Mouse (Mus musculus) MEL (cell line): ENCODE results near the gene Rsbn1l.

Experiments
- BHLHE40 ChIP-seq: IDR thresholded peaks from 2 replicates; pipeline ENCODE4 v1.6.1; 2012; ENCODE audit warnings: low read depth, mild to moderate bottlenecking, inconsistent platforms, low read length, improper control_type of control experiment, borderline replicate concordance
- CTCF ChIP-seq, 3 experiments: IDR thresholded peaks in 2 of 3; conservative IDR thresholded peaks in 1 of 3; 2 replicates each; pipeline ENCODE4 v1.5.1; 2011 to 2012; ENCODE audit warnings: low read length in 3 of 3, low read depth in 2 of 3, mild to moderate bottlenecking in 2 of 3, improper control_type of control experiment in 1 of 3, inconsistent platforms in 1 of 3, mixed read lengths in 1 of 3, moderate library complexity in 1 of 3; ENCODE audit not compliant: control insufficient read depth in 1 of 3, insufficient read depth in 1 of 3, poor library complexity in 1 of 3, severe bottlenecking in 1 of 3
- EP300 ChIP-seq, 2 experiments: IDR thresholded peaks; 2 replicates each; pipeline ENCODE4 v1.6.1; 2011; ENCODE audit warnings: improper control_type of control experiment in 2 of 2, low read length in 2 of 2, low read depth in 1 of 2, mild to moderate bottlenecking in 1 of 2
- GATA1 ChIP-seq: IDR thresholded peaks from 2 replicates; pipeline ENCODE4 v1.6.1; 2011; ENCODE audit warnings: low read depth, low read length, improper control_type of control experiment
- MXI1 ChIP-seq: IDR thresholded peaks from 2 replicates; pipeline ENCODE4 v1.6.1; 2011; ENCODE audit warnings: mild to moderate bottlenecking, low read depth, low read length, improper control_type of control experiment
- POLR2A ChIP-seq, 2 experiments: IDR thresholded peaks; 2 replicates each; pipeline ENCODE4 v1.6.1; 2011 to 2012; ENCODE audit warnings: low read length in 2 of 2, mild to moderate bottlenecking in 2 of 2, control low read depth in 1 of 2, improper control_type of control experiment in 1 of 2, low read depth in 1 of 2, moderate library complexity in 1 of 2; ENCODE audit not compliant: control insufficient read depth in 1 of 2, insufficient read depth in 1 of 2, poor library complexity in 1 of 2
- POLR2AphosphoS2 ChIP-seq: IDR thresholded peaks from 2 replicates; pipeline ENCODE4 v1.6.1; 2011; ENCODE audit warnings: low read length, improper control_type of control experiment
- POLR2AphosphoS5 ChIP-seq: IDR thresholded peaks from 2 replicates; pipeline ENCODE4 v1.6.1; 2012; ENCODE audit warnings: low read depth, borderline replicate concordance, mild to moderate bottlenecking, inconsistent platforms, low read length, moderate library complexity, mixed read lengths

GRCm38 (mm10) chr5:20929669-20930151 lies 26.5 kb downstream of the Rsbn1l start:
- TF ChIP-seq MXI1 (no peak), POLR2A (IDR thresholded peaks at IDR 0.05; ENCODE audit: control insufficient read depth in 1 of 2, insufficient read depth in 1 of 2, low read depth in 1 of 2, low read length in 2 of 2, poor library complexity in 1 of 2) (no peak), BHLHE40 (no peak), CTCF (IDR thresholded peaks at IDR 0.05 in 2 of 3, conservative IDR thresholded peaks at IDR 0.05 in 1 of 3; ENCODE audit: control insufficient read depth in 1 of 3, insufficient read depth in 1 of 3, low read depth in 2 of 3, low read length in 3 of 3, poor library complexity in 1 of 3, severe bottlenecking in 1 of 3) (no peak), EP300 (IDR thresholded peaks at IDR 0.05; ENCODE audit: low read depth in 1 of 2, low read length in 2 of 2) (no peak), GATA1 (no peak), POLR2AphosphoS2 (no peak), POLR2AphosphoS5 (no peak)
